Mouse (Mus musculus): ENCODE data around the gene Kat5.

Gene Kat5

DNA sequence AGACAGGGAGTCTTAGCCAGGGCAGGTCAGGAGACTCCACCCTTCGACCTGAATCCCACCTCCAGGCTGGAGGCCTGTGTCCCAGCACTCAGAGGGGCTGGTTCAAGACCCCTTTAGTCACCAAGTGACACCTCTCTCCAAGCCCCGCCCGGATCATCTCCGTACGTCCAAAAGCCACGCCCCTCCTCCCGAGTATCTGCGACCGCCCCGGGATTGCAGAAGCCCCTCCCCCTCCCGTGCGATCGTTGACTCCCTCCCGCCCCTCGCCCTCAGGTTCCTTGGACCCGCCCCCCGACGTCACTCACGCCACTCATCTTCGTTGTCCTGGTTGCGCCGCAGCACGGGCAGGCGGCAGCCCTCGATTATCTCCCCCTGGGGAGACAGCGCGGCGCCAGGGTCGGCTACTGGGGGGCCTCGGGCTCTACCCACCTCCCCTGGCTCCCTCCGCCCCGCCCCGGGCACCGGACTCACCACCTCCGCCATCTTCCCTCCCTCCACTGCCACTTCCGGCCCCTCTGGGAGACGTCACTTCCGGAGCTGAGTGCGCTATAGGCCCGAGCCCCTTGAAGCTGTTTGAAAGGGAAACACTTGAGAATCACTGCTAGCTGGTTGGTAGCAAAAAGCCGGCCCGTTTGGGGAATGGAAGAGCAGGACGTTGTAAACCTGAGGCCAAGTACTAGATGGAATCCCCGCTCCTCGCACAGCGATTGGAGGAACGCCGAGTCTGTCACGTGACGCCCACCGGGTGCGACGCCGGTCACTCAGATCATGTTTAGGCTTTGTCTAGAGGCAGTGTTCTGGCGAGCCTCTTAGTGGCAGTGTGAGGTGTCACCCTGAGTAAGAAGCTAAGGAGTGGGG lies at the start of gene Kat5:
Kat5 (minus strand) TSS at position 691 of the 858 bp plus-strand sequence.
- peak; percentile 89 for DNase-seq

DNA sequence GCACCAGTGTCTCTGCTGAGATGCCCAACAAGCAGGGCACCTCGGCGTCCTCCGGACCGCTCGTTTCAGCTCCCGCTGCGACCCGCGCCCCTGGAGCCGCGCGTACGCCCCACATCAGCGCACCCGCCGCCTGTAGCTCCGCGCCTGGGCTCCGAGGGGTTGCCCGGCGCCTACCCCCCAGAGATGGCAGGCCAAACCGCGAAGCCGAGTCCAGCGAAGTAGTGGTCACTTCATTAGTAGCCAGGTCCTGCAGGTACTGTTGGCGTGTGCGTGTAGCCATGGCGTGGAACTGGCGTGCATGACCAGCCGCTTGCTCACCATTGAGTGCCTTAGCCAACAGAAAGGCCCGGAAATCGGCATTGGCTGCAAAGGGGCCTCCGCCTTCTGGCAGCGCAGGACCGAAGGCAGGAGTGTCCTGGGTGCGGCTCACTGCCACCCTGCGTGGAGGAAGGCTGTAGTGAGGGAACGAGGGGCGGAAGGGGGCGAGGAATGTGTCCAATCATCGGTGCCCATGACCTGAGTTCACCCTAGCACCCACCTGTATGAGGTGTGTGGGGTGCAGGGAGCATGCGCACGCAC lies 44.8 kb upstream of the Kat5 start:
- DNase-seq = no peak

DNA sequence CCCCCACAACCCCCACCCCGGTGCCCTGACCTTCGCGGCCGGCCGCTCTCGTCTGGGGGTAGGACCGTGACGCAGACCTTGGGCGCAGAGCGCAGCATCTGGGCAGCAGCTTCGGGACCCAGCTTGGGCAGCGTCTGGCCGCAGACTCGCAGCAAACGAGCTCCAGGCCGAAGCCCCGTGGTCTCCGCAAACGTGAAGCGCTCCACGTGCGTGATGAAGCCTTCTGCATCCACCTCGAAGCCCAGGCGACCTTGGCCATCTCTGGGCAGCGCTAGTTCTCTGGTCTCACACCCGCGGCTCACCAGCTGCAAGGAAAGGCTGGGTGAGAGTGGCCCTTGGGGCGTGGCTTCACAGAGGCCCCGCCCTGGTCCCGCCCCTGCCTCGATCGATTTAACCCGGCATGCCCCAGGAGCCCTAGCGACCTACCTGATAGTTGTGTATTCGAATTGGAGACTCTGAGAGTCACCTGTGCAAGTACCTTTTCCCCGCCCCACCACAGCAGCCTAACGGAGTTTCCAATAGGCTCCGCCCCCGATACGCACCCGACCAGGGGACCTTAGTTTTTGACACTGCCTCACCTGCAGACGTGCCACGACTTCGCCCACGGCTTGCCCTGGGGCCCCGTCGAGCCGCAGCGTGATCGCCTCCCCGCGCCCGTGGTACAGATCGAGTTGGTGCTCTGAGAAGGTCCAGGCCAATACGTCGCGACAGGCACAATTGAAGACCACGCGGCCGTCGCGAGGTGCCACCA lies 44.1 kb upstream of the Kat5 start:
- DNase-seq = peak; percentile 21

- no peak for DNase-seq
Measured at GRCm38 (mm10) chr19:5652570-5652969, 42.5 kb upstream of the Kat5 start.

- DNase-seq = no peak
Measured at GRCm38 (mm10) chr19:5651502-5652274, 41.7 kb upstream of the Kat5 start.

GRCm38 (mm10) chr19:5649298-5649741 lies 39.3 kb upstream of the Kat5 start:
- no peak for DNase-seq

DNA sequence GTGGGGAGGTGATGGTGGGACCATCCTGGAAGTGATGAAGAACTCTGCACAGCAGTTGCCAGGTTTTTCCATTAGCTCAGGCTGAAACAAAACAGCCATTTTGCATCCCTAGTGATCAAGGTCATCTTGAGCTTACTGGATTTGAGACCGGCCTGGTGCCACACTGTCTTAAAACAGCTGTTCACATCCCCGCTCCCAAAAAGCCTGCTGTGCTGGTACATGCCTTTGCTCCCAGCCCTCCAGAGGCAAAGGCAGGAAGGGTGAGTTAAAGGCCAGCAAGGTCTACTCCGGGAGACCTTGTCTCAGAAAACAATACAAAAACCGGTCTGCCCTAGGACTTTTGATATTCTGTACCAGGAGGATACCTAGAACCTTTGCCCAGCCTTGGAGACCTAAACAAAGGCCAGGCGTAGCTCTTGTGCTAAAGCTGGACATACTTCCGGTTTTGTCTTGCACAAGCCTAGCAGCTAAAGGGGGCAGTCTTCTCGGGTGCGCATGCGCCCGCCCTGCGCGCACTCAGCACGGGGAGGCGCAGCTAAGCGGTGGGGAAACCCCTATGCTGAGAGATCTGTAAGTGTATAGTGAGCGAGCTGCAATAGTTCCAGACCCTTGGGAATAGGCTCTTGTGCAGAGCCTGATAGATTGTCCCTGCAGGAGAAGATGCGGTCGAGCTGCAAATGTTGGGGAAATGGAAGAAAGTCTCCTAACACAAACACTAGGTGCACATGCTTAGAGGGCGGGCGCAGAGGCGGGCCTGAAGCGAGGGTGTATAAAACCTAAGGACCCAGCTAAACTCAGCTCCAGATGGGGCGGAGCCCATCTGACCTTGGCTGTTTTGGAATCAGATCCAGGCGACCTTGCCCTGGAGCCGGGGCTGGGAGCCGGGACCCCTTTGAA lies 38.6 kb upstream of the Kat5 start:
- DNase-seq = peak; percentile 72

GRCm38 (mm10) chr19:5647791-5648190 lies 37.8 kb upstream of the Kat5 start:
- no peak for DNase-seq

DNA sequence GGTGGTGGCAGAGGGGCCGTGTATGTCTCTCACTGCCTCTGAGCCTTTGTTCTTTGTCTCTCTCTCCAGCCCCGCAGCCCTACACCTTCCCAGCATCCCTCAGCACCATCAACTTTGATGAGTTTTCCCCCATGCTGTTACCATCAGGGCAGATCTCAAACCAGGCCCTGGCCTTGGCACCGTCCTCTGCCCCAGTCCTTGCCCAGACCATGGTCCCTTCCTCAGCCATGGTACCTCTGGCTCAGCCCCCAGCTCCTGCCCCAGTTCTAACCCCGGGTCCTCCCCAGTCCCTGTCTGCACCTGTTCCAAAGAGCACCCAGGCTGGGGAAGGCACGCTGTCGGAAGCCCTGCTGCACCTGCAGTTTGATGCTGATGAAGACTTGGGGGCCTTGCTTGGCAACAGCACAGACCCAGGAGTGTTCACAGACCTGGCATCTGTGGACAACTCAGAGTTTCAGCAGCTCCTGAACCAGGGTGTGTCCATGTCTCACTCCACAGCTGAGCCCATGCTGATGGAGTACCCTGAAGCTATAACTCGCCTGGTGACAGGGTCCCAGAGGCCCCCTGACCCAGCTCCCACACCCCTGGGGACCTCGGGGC lies 36.8 kb upstream of the Kat5 start:
- DNase-seq = no peak

DNA sequence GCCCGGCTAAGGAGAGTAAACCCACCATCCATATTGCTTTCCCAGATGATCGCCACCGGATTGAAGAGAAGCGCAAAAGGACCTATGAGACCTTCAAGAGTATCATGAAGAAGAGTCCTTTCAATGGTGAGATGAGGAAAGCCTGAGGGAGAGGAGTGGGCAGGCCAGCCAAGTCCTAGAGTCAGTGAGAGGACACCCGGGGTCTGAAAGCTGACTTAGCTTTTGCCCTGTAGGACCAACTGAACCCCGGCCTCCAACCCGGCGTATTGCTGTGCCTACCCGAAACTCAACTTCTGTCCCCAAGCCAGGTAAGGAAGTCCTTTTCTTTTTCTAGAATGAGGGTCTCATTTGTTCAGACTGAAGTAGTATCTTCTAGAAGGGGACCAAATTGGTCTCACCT lies 35.2 kb upstream of the Kat5 start:
- no peak for DNase-seq

- no peak for DNase-seq
Measured at GRCm38 (mm10) chr19:5641641-5642040, 31.6 kb upstream of the Kat5 start.

DNA sequence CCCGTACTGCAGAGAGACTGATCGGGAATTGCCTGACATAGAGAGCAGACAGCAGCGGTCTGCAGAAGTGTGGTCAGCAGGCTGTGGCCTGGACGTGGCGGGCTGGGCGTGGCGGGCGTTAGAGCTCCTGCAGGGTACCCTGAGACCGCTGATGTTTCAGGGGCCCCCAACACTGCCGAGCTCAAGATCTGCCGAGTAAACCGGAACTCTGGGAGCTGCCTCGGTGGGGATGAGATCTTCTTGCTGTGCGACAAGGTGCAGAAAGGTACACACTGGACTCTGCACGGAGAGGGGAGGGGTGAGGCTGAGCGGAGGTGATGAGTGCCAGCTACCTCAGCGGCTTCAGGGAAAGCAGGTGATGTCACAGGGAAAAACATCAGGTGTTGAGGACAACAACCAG lies 31.0 kb upstream of the Kat5 start:
- DNase-seq = no peak

- no peak for DNase-seq
Measured at GRCm38 (mm10) chr19:5640339-5640738, 30.3 kb upstream of the Kat5 start.

DNA sequence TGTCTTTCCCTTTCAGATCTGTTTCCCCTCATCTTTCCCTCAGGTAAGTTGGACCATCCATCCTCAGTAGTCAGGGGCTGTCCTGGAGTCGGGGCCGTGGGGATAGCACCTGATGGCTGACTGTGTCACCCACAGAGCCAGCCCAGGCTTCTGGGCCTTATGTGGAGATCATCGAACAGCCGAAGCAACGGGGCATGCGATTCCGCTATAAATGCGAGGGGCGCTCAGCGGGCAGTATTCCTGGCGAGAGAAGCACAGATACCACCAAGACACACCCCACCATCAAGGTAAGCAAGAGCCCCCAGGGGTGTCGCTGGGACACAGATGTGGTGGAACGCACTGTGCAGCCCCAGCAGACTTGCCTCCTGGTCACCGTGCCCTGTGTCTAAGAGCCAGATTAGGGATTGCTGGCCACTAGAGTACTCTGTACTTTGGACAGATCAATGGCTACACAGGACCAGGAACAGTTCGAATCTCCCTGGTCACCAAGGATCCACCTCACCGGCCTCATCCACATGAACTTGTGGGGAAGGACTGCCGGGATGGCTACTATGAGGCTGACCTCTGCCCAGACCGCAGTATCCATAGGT lies 28.5 kb upstream of the Kat5 start:
- DNase-seq = no peak

- DNase-seq = peak; percentile 89
Measured at GRCm38 (mm10) chr19:5637069-5638047, 27.3 kb upstream of the Kat5 start, which contains the start of gene Rela. Gene Rela (plus strand): TSS chr19:5637483.

DNA sequence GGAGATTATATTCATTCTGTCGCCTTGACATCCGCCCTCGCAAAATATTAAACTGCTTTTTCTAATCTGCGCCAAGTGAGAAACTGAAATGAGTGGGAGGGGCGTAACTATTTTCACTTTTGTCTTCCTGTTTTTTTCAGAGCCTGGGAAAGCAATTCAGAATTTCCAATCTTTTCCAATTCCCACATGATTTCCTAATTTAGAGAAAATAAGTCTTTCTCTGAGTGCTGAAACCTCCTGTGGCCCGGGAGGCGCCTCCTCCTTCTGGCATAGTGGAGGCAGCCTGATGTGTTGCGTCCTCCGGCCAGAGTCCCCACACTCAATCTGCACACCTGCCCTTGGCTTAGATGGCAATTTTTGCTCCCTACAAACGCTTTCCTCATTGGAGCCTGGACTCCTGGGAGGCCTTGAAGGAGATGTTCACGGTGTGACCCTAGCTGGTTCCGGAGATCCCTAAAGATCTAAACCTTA lies 26.6 kb upstream of the Kat5 start:
- no peak for DNase-seq

DNA sequence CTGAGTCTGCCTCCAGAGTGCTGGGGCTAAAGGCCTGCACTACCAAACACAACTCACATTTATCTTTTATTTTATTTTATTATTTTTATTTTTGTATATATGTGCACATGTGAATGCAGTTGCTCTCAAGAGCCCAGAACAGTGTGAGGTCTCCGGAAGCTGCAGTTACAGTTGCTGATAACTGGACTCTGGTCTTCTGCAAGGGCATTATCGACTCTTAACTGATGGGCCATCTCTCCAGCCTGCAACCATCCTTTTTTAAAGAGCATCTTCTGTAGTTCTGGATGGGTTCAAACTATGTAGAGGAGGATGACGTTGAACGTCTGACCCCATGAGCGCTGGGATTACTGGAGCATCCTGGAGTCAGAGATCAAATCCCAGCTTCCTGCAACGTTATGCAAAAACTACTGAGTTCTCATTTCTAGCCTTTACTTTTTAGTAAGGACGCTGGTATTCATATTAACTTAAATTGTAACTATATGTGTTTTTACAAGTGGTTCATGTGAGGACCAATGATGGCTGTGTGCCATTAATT lies 26.1 kb upstream of the Kat5 start:
- no peak for DNase-seq

GRCm38 (mm10) chr19:5632120-5632519 lies 22.1 kb upstream of the Kat5 start:
- no peak for DNase-seq

GRCm38 (mm10) chr19:5629907-5630306 lies 19.9 kb upstream of the Kat5 start:
- DNase-seq = no peak
